Mouse (Mus musculus): ENCODE results near the gene Rsu1.

DNA sequence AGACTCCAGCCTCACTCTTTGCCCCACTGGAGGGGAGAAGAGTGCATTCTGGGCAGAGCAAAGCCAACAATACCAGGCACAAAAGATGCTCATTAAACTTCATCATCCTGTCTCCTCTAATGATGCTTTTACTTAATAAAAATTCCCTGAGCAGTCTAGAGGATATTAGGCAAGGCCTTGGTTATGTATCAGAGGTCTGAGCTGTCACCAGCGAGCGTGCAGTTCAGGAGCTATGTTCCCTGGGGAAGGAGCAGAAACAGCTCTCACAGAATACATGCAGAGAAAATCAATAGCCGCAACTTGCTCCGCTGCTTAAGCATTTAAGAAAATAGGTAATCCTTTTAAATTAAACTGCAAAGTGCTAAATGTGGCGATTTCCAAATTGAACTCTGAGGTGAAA is 187.0 kb downstream of the Rsu1 start:
- TF ChIP-seq CTCF (conservative IDR thresholded peaks at IDR 0.05; ENCODE audit: low read length), result no peak
- TF ChIP-seq POU5F1 (IDR thresholded peaks at IDR 0.05; ENCODE audit: borderline replicate concordance, low read length), result no peak

Measured in E14TG2a.4 (cell line).